In the genomic region with DNA sequence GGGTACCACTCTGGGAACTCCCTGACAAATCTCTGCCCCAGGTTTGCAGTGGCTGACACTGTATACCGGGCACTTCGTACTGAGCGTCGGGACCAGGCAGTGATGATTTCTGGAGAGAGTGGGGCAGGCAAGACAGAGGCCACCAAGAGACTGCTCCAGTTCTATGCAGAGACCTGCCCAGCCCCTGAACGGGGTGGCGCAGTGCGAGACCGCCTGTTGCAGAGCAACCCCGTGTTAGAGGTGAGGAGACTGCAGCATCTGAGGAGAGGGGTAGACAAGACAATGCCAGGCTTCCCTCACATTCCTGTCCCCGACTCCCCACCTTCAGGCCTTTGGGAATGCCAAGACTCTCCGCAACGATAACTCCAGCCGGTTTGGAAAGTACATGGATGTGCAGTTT, we compare ENCODE assay signal across 20 mouse cellular contexts. TPM values are rescaled to one million over a fixed set of nuclear protein-coding genes. Genes with fewer than 3 reads are reported as not detected.
DNase-seq lines count a peak whose midpoint lies in the region; ATAC-seq and TF ChIP-seq lines count a peak whose summit lies in the region.
"Had no signal": no experiment of that assay in that cellular context is flagged by ENCODE, and none has a peak within 500 bp of the region (broad histone marks: within the 10 kb centered on the region; RNA-seq: fewer than 3 reads in every experiment).

No protein-coding gene starts in this region.

- no peaks in the 10 kb centered on the region for H3K9me3 ChIP-seq in heart, embryonic 13.5 days
- H3K9me3 ChIP-seq in limb, embryonic 13.5 days: no peaks in the 10 kb centered on the region
- H3K9me3 ChIP-seq in limb, embryonic 10.5 days (replicated peaks): no peaks in the 10 kb centered on the region
- H3K9me3 ChIP-seq: embryonic facial prominence, embryonic 10.5 days; embryonic facial prominence, embryonic 12.5 days; forebrain, embryonic 13.5 days; forebrain, embryonic 15.5 days had no signal

- 93% methylated on average over 13 of the region's 13 CpGs for WGBS in heart, embryonic 13.5 days
- WGBS in limb, embryonic 13.5 days: 92% methylated on average over 13 of the region's 13 CpGs
- 95% methylated on average over 13 of the region's 13 CpGs for WGBS in limb, embryonic 10.5 days

- ATAC-seq in heart, embryonic 13.5 days (ENCODE audit: extremely low read depth, insufficient number of reproducible peaks, low FRiP score, low TSS enrichment): no peak
- ATAC-seq in limb, embryonic 13.5 days (ENCODE audit: low FRiP score, low read depth): no peak
- ATAC-seq: forebrain, embryonic 13.5 days; forebrain, embryonic 15.5 days had no signal

- no peak for TF ChIP-seq POLR2A in myocyte (IDR thresholded peaks at IDR 0.05; ENCODE audit: insufficient read length, low read depth)

- no peak overlapping the region for H3K4me3 ChIP-seq in heart, embryonic 13.5 days
- H3K4me3 ChIP-seq in limb, embryonic 13.5 days: no peak overlapping the region
- no peak overlapping the region for H3K4me3 ChIP-seq in limb, embryonic 10.5 days
- H3K4me3 ChIP-seq in myocyte: no peak overlapping the region
- H3K4me3 ChIP-seq: embryonic facial prominence, embryonic 10.5 days; embryonic facial prominence, embryonic 12.5 days; forebrain, embryonic 13.5 days; forebrain, embryonic 15.5 days had no signal

- no peak overlapping the region for H3K27ac ChIP-seq in heart, embryonic 13.5 days (replicated peaks)
- no peak overlapping the region for H3K27ac ChIP-seq in limb, embryonic 13.5 days
- H3K27ac ChIP-seq in limb, embryonic 10.5 days: no peak overlapping the region
- H3K27ac ChIP-seq: embryonic facial prominence, embryonic 10.5 days; embryonic facial prominence, embryonic 12.5 days; forebrain, embryonic 13.5 days; forebrain, embryonic 15.5 days had no signal

- peaks cover 61% of the 10 kb centered on the region for H3K36me3 ChIP-seq in heart, embryonic 13.5 days
- peaks cover 58% of the 10 kb centered on the region for H3K36me3 ChIP-seq in limb, embryonic 13.5 days
- H3K36me3 ChIP-seq in limb, embryonic 10.5 days: peaks cover 43% of the 10 kb centered on the region
- peaks cover 47% of the 10 kb centered on the region for H3K36me3 ChIP-seq in myocyte (ENCODE audit: control insufficient read depth, insufficient read depth)

- H3K9ac ChIP-seq in heart, embryonic 13.5 days: 0 out of 2 replicates have a peak overlapping the region, but pooled peaks have one; percentile 38
- 0 out of 2 replicates have a peak overlapping the region, but pooled peaks have one; percentile 19 for H3K9ac ChIP-seq in limb, embryonic 13.5 days
- H3K9ac ChIP-seq: embryonic facial prominence, embryonic 12.5 days; forebrain, embryonic 13.5 days; forebrain, embryonic 15.5 days had no signal

- H3ac ChIP-seq in myocyte (ENCODE audit: control insufficient read depth, insufficient read length): no peak overlapping the region

- no peak overlapping the region for H3K4me2 ChIP-seq in heart, embryonic 13.5 days
- no peak overlapping the region for H3K4me2 ChIP-seq in limb, embryonic 13.5 days (replicated peaks)
- no peak overlapping the region for H3K4me2 ChIP-seq in myocyte (ENCODE audit: low read depth)
- H3K4me2 ChIP-seq: embryonic facial prominence, embryonic 12.5 days; forebrain, embryonic 13.5 days; forebrain, embryonic 15.5 days had no signal

- H3K27me3 ChIP-seq in heart, embryonic 13.5 days (replicated peaks): no peaks in the 10 kb centered on the region
- H3K27me3 ChIP-seq in limb, embryonic 13.5 days: peaks cover 12% of the 10 kb centered on the region
- H3K27me3 ChIP-seq in limb, embryonic 10.5 days (ENCODE audit: low read depth, poor library complexity, severe bottlenecking): peaks cover 36% of the 10 kb centered on the region
- H3K27me3 ChIP-seq in myocyte (ENCODE audit: control insufficient read depth, insufficient read depth, insufficient read length): no peaks in the 10 kb centered on the region

- H3K79me2 ChIP-seq in myocyte (ENCODE audit: control insufficient read depth, insufficient read depth): peaks cover 13% of the 10 kb centered on the region

- peaks cover 37% of the 10 kb centered on the region for H3K4me1 ChIP-seq in heart, embryonic 13.5 days
- peaks cover 32% of the 10 kb centered on the region for H3K4me1 ChIP-seq in limb, embryonic 13.5 days
- peaks cover 38% of the 10 kb centered on the region for H3K4me1 ChIP-seq in limb, embryonic 10.5 days

- no peak for DNase-seq in heart, adult 8-10 months (ENCODE audit: low spot score)
- no peak for DNase-seq in limb, embryonic 10.5 days (ENCODE audit: low spot score)
- DNase-seq in testis, postnatal 10 days (ENCODE audit: low spot score): peak; percentile 42
- DNase-seq in testis, postnatal 14 days (ENCODE audit: low spot score): no peak
- no peak for DNase-seq in kidney, postnatal 10 days
- DNase-seq: adrenal gland, adult 2 months; adrenal gland, postnatal 10 days; adrenal gland, postnatal 25 days; cerebellum, adult 11-12 months; cerebellum, adult 2 months; cerebellum, adult 9-10 months; cerebellum, postnatal 10 days; cerebellum, postnatal 25 days had no signal

TF ChIP-seq in myocyte, 11 proteins besides CTCF, POLR2A, EP300 and RAD21:
- TF ChIP-seq MYOD1 (IDR thresholded peaks at IDR 0.05; ENCODE audit: control insufficient read depth in 1 of 3, insufficient read length in 2 of 3, low read depth in 2 of 3) (no peak), POLR2AphosphoS2 (IDR thresholded peaks at IDR 0.05; ENCODE audit: insufficient read length, low read depth) (peak; percentile 29)

RNA-seq across cellular contexts. Expression of gene Myo1c, which starts 8.0 kb away (rescaled TPM):
- polyA plus RNA-seq in heart, embryonic 13.5 days (2015; fragmentation: Nextera tagmentation; extraction: Ambion mirVana): 58.4 and 58.7 TPM in 2 replicates
- 10 to 100 TPM; 84.0 to 98.9 (median 92.7) TPM for total RNA-seq in heart, adult 8-10 months (2022)
- 34.2 and 38.0 TPM in 2 replicates for polyA plus RNA-seq in limb, embryonic 13.5 days (2015; fragmentation: Nextera tagmentation; extraction: Ambion mirVana)
- polyA plus RNA-seq in limb, embryonic 10.5 days (2016; fragmentation: Nextera tagmentation; extraction: Ambion mirVana): 19.7 and 20.2 TPM in 2 replicates
- 177 TPM for polyA plus RNA-seq in myocyte (2012; fragmentation: generic; extraction: Trizol)

RNA-seq across cellular contexts. Expression of gene Crk, which starts 20.7 kb away (rescaled TPM):
- 84.8 and 93.1 TPM in 2 replicates for polyA plus RNA-seq in heart, embryonic 13.5 days (2015; fragmentation: Nextera tagmentation; extraction: Ambion mirVana)
- total RNA-seq in heart, adult 8-10 months (2022): 10 to 100 TPM; 73.0 to 84.5 (median 75.2) TPM
- 126 and 128 TPM in 2 replicates for polyA plus RNA-seq in limb, embryonic 13.5 days (2015; fragmentation: Nextera tagmentation; extraction: Ambion mirVana)
- polyA plus RNA-seq in limb, embryonic 10.5 days (2016; fragmentation: Nextera tagmentation; extraction: Ambion mirVana): 105 and 123 TPM in 2 replicates
- polyA plus RNA-seq in myocyte (2012; fragmentation: generic; extraction: Trizol): 34.5 TPM

RNA-seq across cellular contexts. Expression of gene Inpp5k, which starts 27.5 kb away (rescaled TPM):
- 18.9 and 20.9 TPM in 2 replicates for polyA plus RNA-seq in heart, embryonic 13.5 days (2015; fragmentation: Nextera tagmentation; extraction: Ambion mirVana)
- total RNA-seq in heart, adult 8-10 months (2022): 10 to 100 TPM; 29.3 to 34.3 (median 32.3) TPM
- polyA plus RNA-seq in limb, embryonic 13.5 days (2015; fragmentation: Nextera tagmentation; extraction: Ambion mirVana): 21.1 and 22.0 TPM in 2 replicates
- polyA plus RNA-seq in limb, embryonic 10.5 days (2016; fragmentation: Nextera tagmentation; extraction: Ambion mirVana): 14.4 and 17.6 TPM in 2 replicates
- polyA plus RNA-seq in myocyte (2012; fragmentation: generic; extraction: Trizol): 20.7 TPM
